Mouse (Mus musculus) hindbrain, postnatal 0 days (tissue): ENCODE measurements around the gene Gm49486. TPM values are rescaled to one million over a fixed set of nuclear protein-coding genes. Genes with fewer than 3 reads are reported as not detected.
A peak's percentile ranks its signal among the peaks of the same experiment; 100 is the strongest.

Experiments used
- ATAC-seq: fragments of 200-750 bp; cut with Nextera tagmentation; 2 replicates; pipeline ENCODE4 v1.8.0; 2017; ENCODE audit warnings: mild to moderate bottlenecking, moderate TSS enrichment, moderate library complexity
- DNase-seq: peaks from one replicate; pipeline ENCODE4 v3.0.0-alpha.2; 2015; ENCODE audit warnings: low spot score
- H3K27ac ChIP-seq: fragments of 300-500 bp; sonication (generic); 2 replicates; pipeline ENCODE4 v1.5.1; 2014; ENCODE audit warnings: mild to moderate bottlenecking
- H3K27me3 ChIP-seq: fragments of 300-500 bp; sonication (generic); 2 replicates; pipeline ENCODE4 v1.6.1; 2014; ENCODE audit warnings: low read length, mixed read lengths; ENCODE audit not compliant: insufficient read depth
- H3K36me3 ChIP-seq: fragments of 300-500 bp; sonication (generic); 2 replicates; pipeline ENCODE4 v1.6.1; 2014; ENCODE audit warnings: low read length, mixed read lengths; ENCODE audit not compliant: insufficient read depth
- H3K4me1 ChIP-seq: fragments of 300-500 bp; sonication (generic); 2 replicates; pipeline ENCODE4 v1.6.1; 2014; ENCODE audit warnings: antibody characterized with exemption, low read length, mixed read lengths; ENCODE audit not compliant: insufficient read depth
- H3K4me2 ChIP-seq: fragments of 300-500 bp; sonication (generic); 2 replicates; pipeline ENCODE4 v1.6.1; 2014; ENCODE audit warnings: low read depth, mild to moderate bottlenecking, low read length, moderate library complexity, mixed read lengths
- H3K4me3 ChIP-seq: fragments of 300-500 bp; sonication (generic); 2 replicates; pipeline ENCODE4 v1.5.1; 2014; ENCODE audit warnings: low read length
- H3K9ac ChIP-seq: fragments of 300-500 bp; sonication (generic); replicated peaks from 2 replicates; pipeline ENCODE4 v1.6.1; 2014; ENCODE audit warnings: mild to moderate bottlenecking, low read length, moderate library complexity, mixed read lengths
- H3K9me3 ChIP-seq: fragments of 300-500 bp; sonication (generic); 2 replicates; pipeline ENCODE4 v1.6.1; 2016; ENCODE audit warnings: low read length, mixed read lengths
- CTCF ChIP-seq: IDR thresholded peaks from 2 replicates; pipeline ENCODE4 v1.5.1; 2016; ENCODE audit warnings: antibody characterized with exemption, control low read depth, low read depth
- WGBS: fragments of 180-500 bp; shearing (Covaris S2); extraction: QIAGEN DNeasy Blood & Tissue Kit; methylation state at CpG from one replicate; pipeline ENCODE4 v1.1.7; 2014; 5-methylcytosine and 5-hydroxymethylcytosine counted together
- polyA plus RNA-seq: library from polyadenylated mRNA; unstranded; fragments of >200 nt; fragmentation: Nextera tagmentation; extraction: Ambion mirVana; gene quantifications from 2 replicates; pipeline ENCODE4 v1.2.1, GENCODE M21; 2015
- total RNA-seq: library from RNA; depleted of rRNA; stranded (reverse); fragments of >200 nt; gene quantifications from 2 replicates; pipeline ENCODE4 v1.2.3, GENCODE M21; 2014

The Gm49486 gene
- total and polyA plus RNA-seq, 2 experiments from 2014 or later: 1.7 to 2.1 TPM

GRCm38 (mm10) chr15:79194048-79194447, 35.1 kb upstream of the Gm49486 start:
- Histone ChIP-seq H3K9ac (no peak overlapping the region), H3K4me1 (peaks cover 17% of the 10 kb centered on the region), H3K9me3 (no peaks in the 10 kb centered on the region), H3K4me2 (no peak overlapping the region), H3K27me3 (no peaks in the 10 kb centered on the region), H3K36me3 (no peaks in the 10 kb centered on the region), H3K27ac (peak overlapping the region; percentile 90), H3K4me3 (no peak overlapping the region)
- TF ChIP-seq CTCF: no peak
- 81% methylated on average over 9 of the region's 9 CpGs for WGBS
- no peak for ATAC-seq
- DNase-seq: no peak

GRCm38 (mm10) chr15:79194946-79195345, 34.2 kb upstream of the Gm49486 start:
- Histone ChIP-seq H3K9me3 (no peaks in the 10 kb centered on the region), H3K9ac (no peak overlapping the region), H3K36me3 (no peaks in the 10 kb centered on the region), H3K27me3 (no peaks in the 10 kb centered on the region), H3K4me3 (no peak overlapping the region), H3K4me2 (no peak overlapping the region), H3K27ac (no peak overlapping the region), H3K4me1 (peaks cover 17% of the 10 kb centered on the region)
- DNase-seq (no peak), ATAC-seq (no peak)
- 69% methylated on average over 2 of the region's 2 CpGs for WGBS
- no peak for TF ChIP-seq CTCF

DNA sequence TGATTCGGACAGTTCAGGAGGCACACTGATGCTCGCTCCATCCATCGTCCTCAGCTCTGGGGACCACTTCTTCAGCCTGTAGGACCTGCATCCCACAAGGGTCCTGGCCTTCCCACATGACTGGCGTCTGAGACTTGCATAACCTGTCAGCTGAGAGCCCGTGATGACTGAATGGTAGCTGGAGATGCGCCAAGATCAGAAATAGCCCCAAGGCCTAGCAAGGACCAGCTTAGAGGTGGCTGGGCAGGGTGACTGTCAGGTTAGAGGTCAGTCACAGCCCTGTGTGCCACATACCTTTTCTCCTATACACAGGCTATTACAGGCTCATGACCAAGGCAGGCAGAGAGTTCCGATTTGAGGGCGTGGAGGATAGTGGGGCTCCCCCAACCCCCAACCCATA, 33.7 kb upstream of the Gm49486 start:
- DNase-seq (no peak), ATAC-seq (no peak)
- WGBS: 83% methylated on average over 8 of the region's 8 CpGs
- Histone ChIP-seq H3K4me3 (no peak overlapping the region), H3K9me3 (no peaks in the 10 kb centered on the region), H3K27me3 (no peaks in the 10 kb centered on the region), H3K9ac (no peak overlapping the region), H3K27ac (no peak overlapping the region), H3K36me3 (no peaks in the 10 kb centered on the region), H3K4me1 (peaks cover 17% of the 10 kb centered on the region), H3K4me2 (no peak overlapping the region)
- no peak for TF ChIP-seq CTCF

DNA sequence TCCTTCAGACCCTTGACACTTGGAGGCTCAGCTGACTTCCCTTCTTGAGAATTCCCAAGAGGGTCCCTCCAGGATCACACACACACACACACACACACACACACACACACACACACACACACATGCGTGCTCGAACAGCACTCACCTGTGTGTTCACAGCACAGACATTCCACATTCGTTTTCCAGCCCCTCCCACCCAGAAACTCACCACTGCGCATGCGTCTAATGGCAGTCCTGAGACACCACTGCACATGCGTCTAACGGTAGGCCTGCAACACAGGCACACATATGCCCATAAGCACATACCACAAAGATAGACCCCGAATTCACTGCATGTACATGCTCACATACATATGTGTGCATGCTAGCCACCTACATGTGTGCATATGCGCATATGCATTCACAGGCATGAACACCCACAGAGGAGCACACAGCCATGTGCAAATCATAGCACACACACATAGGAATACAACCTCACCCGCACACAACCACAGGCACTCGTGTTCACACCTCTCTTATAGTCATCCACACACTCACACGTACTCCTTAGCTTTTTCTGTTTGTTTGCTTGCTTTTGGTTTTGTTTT, 29.7 kb upstream of the Gm49486 start:
- DNase-seq (no peak), ATAC-seq (no peak)
- 0 out of 2 replicates have a peak, but pooled peaks cover 3% of the 10 kb centered on the region for H3K4me1 ChIP-seq
- no peaks in the 10 kb centered on the region for H3K27me3 ChIP-seq
- no peak overlapping the region for H3K27ac ChIP-seq
- no peak for TF ChIP-seq CTCF
- no peak overlapping the region for H3K4me3 ChIP-seq
- no peak overlapping the region for H3K4me2 ChIP-seq
- H3K9ac ChIP-seq: no peak overlapping the region
- H3K9me3 ChIP-seq: no peaks in the 10 kb centered on the region
- H3K36me3 ChIP-seq: no peaks in the 10 kb centered on the region
- 95% methylated on average over 12 of the region's 12 CpGs for WGBS

- Histone ChIP-seq H3K27me3 (no peaks in the 10 kb centered on the region), H3K4me1 (0 out of 2 replicates have a peak, but pooled peaks cover 3% of the 10 kb centered on the region), H3K36me3 (no peaks in the 10 kb centered on the region), H3K9me3 (no peaks in the 10 kb centered on the region), H3K4me3 (no peak overlapping the region), H3K27ac (peak overlapping the region; percentile 60; the same call in 1 of the 2 replicates), H3K9ac (peak overlapping the region; percentile 30; the same call in 1 of the 2 replicates), H3K4me2 (peak overlapping the region; percentile 25; the same call in 1 of the 2 replicates)
- WGBS: 8% methylated on average over 13 of the region's 13 CpGs
- TF ChIP-seq CTCF: no peak
- ATAC-seq: peak; percentile 87
- peak; percentile 60 for DNase-seq
Observed at GRCm38 (mm10) chr15:79201491-79202150, 27.6 kb upstream of the Gm49486 start.

DNA sequence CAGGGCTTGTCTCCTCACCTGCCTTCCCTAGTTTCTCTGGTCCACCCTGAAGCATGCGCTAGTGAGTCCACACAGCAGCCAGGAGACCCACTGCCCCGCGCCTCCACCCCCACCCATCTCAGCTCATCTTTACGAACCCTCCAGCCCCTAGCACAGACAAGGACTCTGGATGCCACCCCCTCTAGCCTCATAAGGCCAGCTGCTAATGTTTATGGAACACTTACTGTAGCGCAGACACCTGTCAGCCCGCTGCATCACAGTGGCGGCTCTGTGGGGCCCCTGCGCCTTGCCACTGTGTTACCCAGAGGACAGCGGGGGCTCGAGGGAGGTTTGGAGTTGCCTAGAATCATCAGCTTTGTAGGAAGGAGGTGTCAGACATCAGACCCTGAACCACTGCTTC, 26.6 kb upstream of the Gm49486 start:
- Histone ChIP-seq H3K4me1 (0 out of 2 replicates have a peak, but pooled peaks cover 3% of the 10 kb centered on the region), H3K4me2 (no peak overlapping the region), H3K27ac (peak overlapping the region; percentile 56; the same call in 1 of the 2 replicates), H3K36me3 (no peaks in the 10 kb centered on the region), H3K9me3 (no peaks in the 10 kb centered on the region), H3K27me3 (no peaks in the 10 kb centered on the region), H3K9ac (no peak overlapping the region), H3K4me3 (no peak overlapping the region)
- 41% methylated on average over 10 of the region's 10 CpGs for WGBS
- peak; percentile 48; the same call in 1 of the 2 replicates for ATAC-seq
- peak; percentile 39 for DNase-seq
- no peak for TF ChIP-seq CTCF

- no peak overlapping the region for H3K27ac ChIP-seq
- TF ChIP-seq CTCF: no peak
- no peaks in the 10 kb centered on the region for H3K36me3 ChIP-seq
- no peaks in the 10 kb centered on the region for H3K27me3 ChIP-seq
- H3K4me2 ChIP-seq: no peak overlapping the region
- 77% methylated on average over 6 of the region's 6 CpGs for WGBS
- ATAC-seq: peak; percentile 46; the same call in 1 of the 2 replicates
- H3K4me3 ChIP-seq: no peak overlapping the region
- H3K9me3 ChIP-seq: no peaks in the 10 kb centered on the region
- no peak overlapping the region for H3K9ac ChIP-seq
- no peaks in the 10 kb centered on the region for H3K4me1 ChIP-seq
- no peak for DNase-seq
Observed at GRCm38 (mm10) chr15:79208211-79208610, 21.0 kb upstream of the Gm49486 start.
